Mouse (Mus musculus) liver, embryonic 14.5 days (tissue): ENCODE results near the gene Gprc5a.

Experiments used
- CTCF ChIP-seq: IDR thresholded peaks from 2 replicates; pipeline ENCODE4 v1.5.1; 2016; ENCODE audit warnings: antibody characterized with exemption, low read depth, control low read depth
- EP300 ChIP-seq: IDR thresholded peaks from 2 replicates; pipeline ENCODE4 v1.6.1; 2016; ENCODE audit warnings: antibody characterized with exemption, low read depth

- TF ChIP-seq CTCF (no peak), EP300 (no peak)
These were observed 11.7 kb upstream of the Gprc5a start for GRCm38 (mm10) chr6:135053789-135054188.
